Mouse (Mus musculus) C2C12 (cell line): Measurements from ENCODE around the gene Polh. TPM values are rescaled to one million over a fixed set of nuclear protein-coding genes. Genes with fewer than 3 reads are reported as not detected.
A peak's percentile ranks its signal among the peaks of the same experiment; 100 is the strongest.

Source experiments
- H3K27me3 ChIP-seq: one replicate; pipeline ENCODE4 v1.6.1; 2011; ENCODE audit not compliant: control insufficient read depth, insufficient read depth, insufficient read length
- H3K36me3 ChIP-seq: one replicate; pipeline ENCODE4 v1.6.1; 2011; ENCODE audit not compliant: control insufficient read depth, insufficient read depth
- H3K4me3 ChIP-seq: one replicate; pipeline ENCODE4 v1.5.1; 2011; ENCODE audit warnings: mild to moderate bottlenecking, control low read depth; ENCODE audit not compliant: poor library complexity, insufficient read depth, severe bottlenecking
- H3K79me2 ChIP-seq: one replicate; pipeline ENCODE4 v1.6.1; 2011; ENCODE audit not compliant: control insufficient read depth, insufficient read depth
- H3K79me3 ChIP-seq: one replicate; pipeline ENCODE4 v1.6.1; 2011; ENCODE audit warnings: low read depth, control low read depth
- H3ac ChIP-seq: one replicate; pipeline ENCODE3; 2011; ENCODE audit warnings: low read depth; ENCODE audit not compliant: control insufficient read depth, insufficient read length
- CEBPB ChIP-seq: IDR thresholded peaks from one replicate; pipeline ENCODE4 v1.6.1; 2011; ENCODE audit warnings: low read depth, mild to moderate bottlenecking, control low read depth, moderate library complexity
- CTCF ChIP-seq: IDR thresholded peaks from one replicate; pipeline ENCODE4 v1.5.1; 2011; ENCODE audit not compliant: control insufficient read depth, insufficient read depth, insufficient read length
- FOSL1 ChIP-seq: IDR thresholded peaks from one replicate; pipeline ENCODE4 v1.8.0; 2011; ENCODE audit warnings: mild to moderate bottlenecking, low read length; ENCODE audit not compliant: poor library complexity, insufficient read depth, severe bottlenecking
- MAX ChIP-seq: IDR thresholded peaks from one replicate; pipeline ENCODE4 v1.6.1; 2011; ENCODE audit warnings: mild to moderate bottlenecking, control low read depth
- MYOD1 ChIP-seq: IDR thresholded peaks from one replicate; pipeline ENCODE4 v1.6.1; 2011; ENCODE audit warnings: low read depth; ENCODE audit not compliant: control insufficient read depth, insufficient read length
- MYOG ChIP-seq: IDR thresholded peaks from one replicate; pipeline ENCODE4 v1.6.1; 2011; ENCODE audit not compliant: control insufficient read depth, insufficient read length; ENCODE audit errors: extremely low read depth
- USF1 ChIP-seq: IDR thresholded peaks from one replicate; pipeline ENCODE4 v1.6.1; 2011; ENCODE audit warnings: low read depth, mild to moderate bottlenecking, control low read depth, moderate library complexity
- polyA plus RNA-seq: library from polyadenylated mRNA; unstranded; fragments of >200 nt; fragmentation: generic; extraction: Trizol; gene quantifications from one replicate; pipeline ENCODE4 v1.2.1, GENCODE M21; 2012; ENCODE audit warnings: missing spikeins

Gene Polh
- polyA plus RNA-seq, 1 experiment = 14.4 TPM

DNA sequence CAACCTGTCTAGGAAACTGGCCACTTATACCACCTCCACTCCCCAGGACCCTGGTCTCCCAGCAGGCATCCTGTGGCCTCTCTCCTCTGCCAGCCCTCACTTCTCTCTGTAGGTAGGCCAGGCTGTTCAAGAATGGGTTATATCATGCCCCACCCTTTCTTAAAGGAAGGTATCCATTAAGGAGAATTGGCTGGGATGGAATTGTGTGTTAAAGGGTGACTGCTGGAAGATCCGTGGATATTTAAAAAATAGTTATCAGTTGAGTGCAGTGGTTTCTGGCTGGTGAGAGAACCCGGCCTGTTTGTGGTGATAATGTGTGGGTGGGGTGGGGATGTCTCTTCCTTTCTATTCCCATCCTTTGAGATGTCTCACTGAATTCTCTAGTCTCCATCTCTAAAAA is 43.2 kb downstream of the Polh start:
- H3K79me3 ChIP-seq = peaks cover 5% of the 10 kb centered on the region
- no peak overlapping the region for H3ac ChIP-seq
- H3K4me3 ChIP-seq = no peak overlapping the region
- H3K79me2 ChIP-seq = peaks cover 18% of the 10 kb centered on the region
- H3K36me3 ChIP-seq = peaks cover 5% of the 10 kb centered on the region
- TF ChIP-seq CEBPB (no peak), MAX (no peak), CTCF (no peak)
- no peaks in the 10 kb centered on the region for H3K27me3 ChIP-seq

DNA sequence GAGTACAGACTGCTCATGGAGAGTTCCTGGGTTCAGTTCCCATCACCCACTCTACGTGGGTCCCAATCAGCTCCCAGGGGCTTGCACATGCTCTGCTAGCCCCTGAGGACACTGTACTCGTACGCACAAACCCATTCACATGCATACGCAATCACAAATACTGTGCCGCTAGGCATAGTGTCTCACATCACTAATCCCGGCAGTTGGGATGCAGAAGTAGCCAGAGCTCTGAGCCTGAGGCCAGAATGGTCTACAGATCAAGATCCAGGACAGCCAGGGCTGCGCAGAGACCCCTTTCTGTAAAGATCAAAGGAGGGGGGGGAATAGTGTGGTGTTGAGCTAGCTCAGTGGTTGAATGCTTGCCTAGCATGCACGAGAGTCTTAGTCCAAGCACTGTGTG is 45.3 kb downstream of the Polh start:
- peaks cover 12% of the 10 kb centered on the region for H3K79me3 ChIP-seq
- no peak for TF ChIP-seq FOSL1

DNA sequence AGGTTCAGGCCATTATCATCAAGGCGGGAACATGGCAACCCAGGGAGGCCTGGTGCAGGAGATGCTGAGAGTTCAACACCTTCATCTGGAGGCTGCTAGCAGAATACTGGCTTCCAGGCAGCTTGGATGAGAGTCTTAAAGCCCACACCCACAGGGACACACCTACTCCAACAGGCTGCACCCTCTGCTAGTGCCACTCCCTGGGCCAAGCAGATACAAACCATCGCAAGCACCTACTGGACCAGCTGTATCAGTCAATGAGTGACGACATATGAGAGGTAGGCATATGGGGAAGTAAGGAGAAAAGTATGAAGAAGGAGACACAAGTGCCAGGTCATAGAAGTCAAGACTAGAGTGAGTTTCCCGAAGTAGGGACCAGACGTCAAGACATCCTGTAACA is 45.8 kb downstream of the Polh start:
- peaks cover 16% of the 10 kb centered on the region for H3K79me3 ChIP-seq
- H3ac ChIP-seq = no peak overlapping the region
- H3K4me3 ChIP-seq = no peak overlapping the region
- TF ChIP-seq FOSL1 = no peak
- no peak for TF ChIP-seq CEBPB
- no peak for TF ChIP-seq USF1
- TF ChIP-seq MYOG = no peak
- no peak for TF ChIP-seq MAX
- TF ChIP-seq MYOD1 = no peak
- TF ChIP-seq CTCF = no peak
- H3K79me2 ChIP-seq = peaks cover 23% of the 10 kb centered on the region
- peaks cover 2% of the 10 kb centered on the region for H3K36me3 ChIP-seq
- H3K27me3 ChIP-seq = no peaks in the 10 kb centered on the region

More for the DNA sequence above, 45.3 kb downstream of the Polh start:
- H3K36me3 ChIP-seq = no peaks in the 10 kb centered on the region
- H3ac ChIP-seq = no peak overlapping the region
- no peaks in the 10 kb centered on the region for H3K27me3 ChIP-seq
- no peak overlapping the region for H3K4me3 ChIP-seq
- H3K79me2 ChIP-seq = peaks cover 23% of the 10 kb centered on the region

DNA sequence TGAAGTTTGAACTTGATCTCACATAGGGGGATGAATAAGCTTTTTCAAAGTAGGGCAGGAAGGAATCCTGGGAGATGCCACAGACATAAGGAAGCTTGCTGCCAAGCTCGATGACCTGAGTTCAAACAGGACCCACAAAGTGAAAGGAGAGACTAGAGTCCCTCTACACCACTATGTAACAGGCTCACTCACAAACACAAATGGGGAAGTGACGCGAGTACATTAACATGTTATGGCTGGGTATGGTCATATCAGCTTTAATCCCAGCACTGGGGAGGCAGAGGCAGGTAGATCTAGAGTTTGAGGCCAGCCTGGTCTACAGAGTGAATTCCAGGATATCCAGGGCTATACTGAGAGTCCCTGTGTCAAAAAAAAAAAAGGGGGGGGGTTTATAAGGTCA is 48.1 kb downstream of the Polh start:
- TF ChIP-seq MAX (no peak), CTCF (no peak), USF1 (no peak), FOSL1 (no peak), MYOD1 (no peak), MYOG (no peak), CEBPB (no peak)
- H3K79me3 ChIP-seq = peaks cover 19% of the 10 kb centered on the region
- peaks cover 13% of the 10 kb centered on the region for H3K36me3 ChIP-seq

DNA sequence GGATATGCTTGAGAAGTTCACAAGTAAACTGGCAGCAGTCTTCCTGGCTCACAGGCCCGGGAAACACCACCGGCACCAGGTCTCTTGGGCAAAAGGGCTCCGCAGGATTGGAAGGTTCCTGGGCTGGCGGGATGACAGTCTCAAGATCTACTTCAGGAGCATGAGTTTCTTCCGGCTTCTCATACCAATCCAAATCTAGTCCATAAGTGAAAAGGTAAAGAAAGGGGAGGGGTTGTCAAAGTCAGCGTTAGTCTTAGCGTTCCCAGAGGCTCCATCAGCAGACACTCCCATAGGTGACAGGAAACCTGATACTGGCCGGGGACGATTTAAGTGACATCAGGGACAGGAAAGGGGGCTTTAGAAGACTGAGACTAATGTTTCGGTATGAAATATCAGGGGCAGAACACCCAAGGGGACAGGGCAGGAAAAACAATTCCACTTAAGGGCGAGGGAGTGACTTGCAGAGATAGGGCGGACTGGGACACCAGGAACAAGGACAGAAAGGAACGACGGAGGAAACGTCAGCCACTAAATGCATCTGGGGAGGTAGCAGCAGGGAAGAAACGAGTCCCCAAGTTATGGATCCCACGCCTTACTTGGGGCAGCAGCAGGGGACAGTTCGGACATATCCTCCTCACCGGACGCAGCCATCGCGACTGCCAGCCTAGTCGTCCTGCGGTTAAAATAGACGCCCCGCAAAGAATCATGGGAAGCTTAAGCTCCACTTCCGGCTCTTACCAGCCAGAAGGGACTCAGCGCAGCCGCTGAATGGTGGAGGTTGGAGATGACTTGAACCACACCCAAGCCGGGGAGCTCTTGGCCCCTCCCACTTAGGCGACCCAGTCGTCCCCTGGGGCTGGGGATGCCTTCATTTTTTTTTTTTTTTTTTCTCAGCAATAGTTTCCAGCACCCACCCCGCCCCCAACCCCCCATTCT is 49.3 kb downstream of the Polh start, which contains the start of gene Mad2l1bp:
TSS of gene Mad2l1bp (minus strand) at position 707 of the 936 bp plus-strand sequence.
- peaks cover 25% of the 10 kb centered on the region for H3K36me3 ChIP-seq
- peak within 1 kb of the TSS; percentile 50 for H3K4me3 ChIP-seq
- H3K27me3 ChIP-seq = no peaks in the 10 kb centered on the region
- TF ChIP-seq CTCF = no peak
- no peak for TF ChIP-seq CEBPB
- no peak for TF ChIP-seq FOSL1
- no peak for TF ChIP-seq MYOG
- no peak for TF ChIP-seq MAX
- no peak for TF ChIP-seq MYOD1
- no peak for TF ChIP-seq USF1
- peak within 1 kb of the TSS; percentile 85 for H3ac ChIP-seq
- H3K79me2 ChIP-seq = peaks cover 27% of the 10 kb centered on the region
- H3K79me3 ChIP-seq = peaks cover 19% of the 10 kb centered on the region

More for the DNA sequence above, 48.1 kb downstream of the Polh start:
- Histone ChIP-seq H3K4me3 (no peak overlapping the region), H3K79me2 (peaks cover 25% of the 10 kb centered on the region), H3ac (no peak overlapping the region), H3K27me3 (no peaks in the 10 kb centered on the region)
